Mouse (Mus musculus) cerebellum, adult 2 months (tissue): Measurements from ENCODE around the gene Ttc30b. TPM values are rescaled to one million over a fixed set of nuclear protein-coding genes. Genes with fewer than 3 reads are reported as not detected.
"Not testable (repeated sequence)": the region's sequence is repeated elsewhere in the genome, so short reads cannot be mapped to it uniquely, and the experiment has no call there.

Experiments
- DNase-seq, 2 experiments: peaks; one replicate each; pipeline ENCODE4 v3.0.0; 2021
- H3K27ac ChIP-seq: fragments of 200-500 bp; 2 replicates; pipeline ENCODE4 v1.5.1; 2012; ENCODE audit warnings: low read length, control low read depth, inconsistent platforms; ENCODE audit not compliant: insufficient read depth
- H3K27me3 ChIP-seq: fragments of 200-500 bp; 2 replicates; pipeline ENCODE4 v1.6.1; 2012; ENCODE audit warnings: inconsistent platforms, mild to moderate bottlenecking, low read length, moderate library complexity; ENCODE audit not compliant: control insufficient read depth, insufficient read depth
- H3K4me1 ChIP-seq: fragments of 200-500 bp; 2 replicates; pipeline ENCODE4 v1.6.1; 2011; ENCODE audit warnings: low read length; ENCODE audit not compliant: control insufficient read depth, insufficient read depth
- H3K4me3 ChIP-seq: fragments of 200-500 bp; replicated peaks from 2 replicates; pipeline ENCODE3; 2011; ENCODE audit warnings: mild to moderate bottlenecking, low read depth, low read length, control low read depth; ENCODE audit not compliant: insufficient read depth
- CTCF ChIP-seq: fragments of 200-500 bp; IDR thresholded peaks from 2 replicates; pipeline ENCODE4 v1.5.1; 2011; ENCODE audit warnings: low read depth, mild to moderate bottlenecking, control low read depth, low read length, moderate library complexity, borderline replicate concordance; ENCODE audit not compliant: insufficient read depth
- POLR2A ChIP-seq: fragments of 200-500 bp; IDR thresholded peaks from 2 replicates; pipeline ENCODE4 v1.6.1; 2011; ENCODE audit warnings: low read length, control low read depth, borderline replicate concordance; ENCODE audit not compliant: insufficient read depth
- WGBS: fragments of 180-500 bp; shearing (Covaris S2); methylation state at CpG from one replicate; pipeline ENCODE4 v1.1.7; 2018; 5-methylcytosine and 5-hydroxymethylcytosine counted together
- polyA plus RNA-seq: library from polyadenylated mRNA; depleted of rRNA; stranded (reverse); fragments of >200 nt; gene quantifications from 2 replicates; pipeline ENCODE4 v1.2.3, GENCODE M21; 2012

The Ttc30b gene
- polyA plus RNA-seq, 1 experiment: 11.2 TPM

DNA sequence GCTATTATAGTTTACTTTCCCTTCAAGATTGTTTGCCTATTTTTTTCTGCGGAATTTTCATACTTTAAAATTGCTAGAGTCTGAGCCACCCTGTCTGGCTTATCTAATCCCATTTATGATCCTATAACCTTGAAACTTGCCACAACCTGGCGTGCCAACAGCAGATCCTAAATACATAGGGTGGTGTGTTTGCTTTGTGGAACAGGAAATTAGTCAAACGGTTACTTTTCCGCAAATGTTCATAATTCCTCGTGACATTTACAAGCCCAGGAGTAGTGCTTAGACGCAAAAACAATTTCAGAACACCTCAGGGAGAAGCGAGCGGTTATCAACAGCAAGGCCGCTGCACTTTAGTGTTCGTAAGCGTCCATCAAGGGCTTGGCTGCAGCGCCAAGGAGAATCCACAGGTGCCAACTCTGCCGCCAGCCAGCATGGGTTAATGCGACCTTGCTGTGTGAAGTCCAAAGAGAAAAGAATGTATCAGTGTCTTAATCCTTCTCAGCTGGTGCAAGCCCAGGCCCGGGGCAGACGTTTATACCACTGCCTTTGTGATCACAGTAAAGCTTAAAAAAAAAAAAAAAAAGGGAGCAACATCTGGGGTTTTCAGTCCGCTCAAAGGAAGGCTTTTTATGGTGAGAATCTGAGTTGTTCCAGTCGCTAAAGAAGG lies 20.9 kb upstream of the Ttc30b start:
- no peak overlapping the region for H3K4me3 ChIP-seq
- no peak for DNase-seq
- no peak for TF ChIP-seq POLR2A
- no peak for TF ChIP-seq CTCF
- WGBS: 21% methylated on average over 18 of the region's 18 CpGs
- H3K27me3 ChIP-seq: no peaks in the 10 kb centered on the region; the same call in 1 of the 2 replicates
- H3K4me1 ChIP-seq: peaks cover 3% of the 10 kb centered on the region; the same call in 1 of the 2 replicates
- H3K27ac ChIP-seq: no peak overlapping the region

DNA sequence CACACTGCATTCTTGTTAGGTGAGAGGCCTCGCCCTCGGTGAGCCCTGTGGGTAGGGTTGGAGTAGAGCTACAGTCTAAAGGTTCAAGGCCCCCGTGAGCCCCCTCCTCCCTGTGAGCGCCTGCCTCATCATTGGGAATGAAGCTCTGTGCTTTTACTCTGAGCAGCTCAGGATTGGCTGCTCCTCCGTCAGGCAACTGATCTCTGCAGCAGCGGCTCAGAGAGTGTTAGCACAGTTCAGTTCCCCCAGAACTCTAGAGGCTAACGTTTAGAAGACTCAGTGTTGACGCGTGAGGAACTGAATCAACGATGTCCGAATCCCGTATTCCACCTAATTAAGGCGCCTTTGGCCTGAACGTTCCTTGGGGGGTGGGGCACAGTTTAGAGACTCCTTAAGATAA lies 17.3 kb upstream of the Ttc30b start:
- H3K27ac ChIP-seq: no peak overlapping the region
- no peak for DNase-seq
- WGBS: 67% methylated on average over 14 of the region's 14 CpGs
- peaks cover 3% of the 10 kb centered on the region; the same call in 1 of the 2 replicates for H3K4me1 ChIP-seq
- H3K27me3 ChIP-seq: no peaks in the 10 kb centered on the region; the same call in 1 of the 2 replicates
- no peak overlapping the region for H3K4me3 ChIP-seq
- TF ChIP-seq CTCF (no peak), POLR2A (no peak)

DNA sequence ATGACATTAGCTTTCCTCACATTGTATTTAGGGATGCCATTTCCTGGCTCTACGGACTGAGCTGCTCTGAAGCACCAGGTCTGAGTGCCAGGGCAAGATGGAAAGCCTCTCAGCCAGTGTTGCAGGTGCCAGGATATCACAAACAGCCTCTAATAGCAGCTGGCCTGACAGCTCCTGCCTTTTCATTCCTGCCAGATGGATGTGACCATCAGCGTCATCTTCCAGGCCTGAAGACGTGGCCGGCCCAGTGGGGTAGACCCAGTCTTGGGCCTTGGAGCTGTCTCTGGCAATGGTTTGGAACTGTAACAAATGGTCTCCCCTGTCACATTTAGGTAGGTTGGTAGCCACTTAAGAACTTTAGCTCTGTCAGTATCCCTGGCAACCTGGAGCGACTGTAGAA lies 14.9 kb upstream of the Ttc30b start:
- WGBS: 35% methylated on average over 5 of the region's 5 CpGs
- no peak overlapping the region for H3K4me3 ChIP-seq
- DNase-seq: no peak
- no peaks in the 10 kb centered on the region for H3K27me3 ChIP-seq
- TF ChIP-seq POLR2A (no peak), CTCF (no peak)
- no peaks in the 10 kb centered on the region for H3K4me1 ChIP-seq
- no peak overlapping the region for H3K27ac ChIP-seq

DNA sequence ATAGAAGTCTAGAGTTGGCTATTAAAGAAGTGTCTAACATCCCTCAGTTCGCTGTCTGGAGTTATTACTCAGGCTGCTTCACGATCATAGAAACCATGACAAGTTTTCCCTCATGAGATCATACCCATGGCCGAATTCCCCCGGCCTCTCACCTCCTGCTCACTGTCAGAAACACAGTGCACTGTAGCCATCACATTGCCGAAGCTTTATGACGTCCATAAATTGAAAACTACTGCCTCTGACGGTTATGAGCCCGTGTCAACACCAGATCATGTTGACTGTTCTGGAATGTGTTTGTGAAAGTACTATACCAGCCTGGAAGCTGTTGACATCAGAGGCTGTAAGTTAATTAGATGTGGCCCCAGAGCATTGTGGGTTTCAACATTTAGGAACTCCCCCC lies 12.3 kb upstream of the Ttc30b start:
- no peak for DNase-seq
- no peaks in the 10 kb centered on the region for H3K4me1 ChIP-seq
- 89% methylated on average over 8 of the region's 8 CpGs for WGBS
- H3K27ac ChIP-seq: no peak overlapping the region
- no peak overlapping the region for H3K4me3 ChIP-seq
- TF ChIP-seq CTCF: no peak
- H3K27me3 ChIP-seq: no peaks in the 10 kb centered on the region

DNA sequence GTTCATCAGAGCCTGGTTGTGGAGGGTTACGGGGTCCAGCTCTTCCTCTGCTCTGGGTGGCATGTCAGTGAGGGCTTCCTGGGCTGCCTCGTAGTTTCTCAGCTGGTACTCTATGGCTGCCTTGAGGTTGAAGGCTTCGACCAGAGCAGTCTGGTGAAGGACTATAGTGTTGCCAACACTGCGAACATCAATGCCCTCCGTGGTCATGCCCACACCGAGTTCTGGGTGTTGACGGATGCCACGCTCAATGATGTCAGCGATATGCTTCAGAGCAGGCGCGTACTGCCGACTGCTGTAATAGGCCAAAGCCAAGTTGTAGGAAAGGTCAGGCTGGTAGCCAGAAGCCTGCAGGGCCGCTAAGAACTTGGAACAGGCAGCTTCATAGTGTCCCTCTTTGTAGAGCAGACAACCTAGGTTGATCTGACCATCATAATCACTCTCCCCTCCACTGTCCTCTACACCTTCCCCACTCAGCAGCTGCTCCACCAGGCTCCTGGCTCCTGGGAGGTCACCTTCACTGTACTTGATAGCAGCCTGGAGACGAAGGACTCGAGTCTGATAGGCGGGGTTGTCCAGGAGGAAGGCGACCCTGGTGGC lies 767 bp downstream of the Ttc30b start:
- H3K27me3 ChIP-seq, H3K4me1 ChIP-seq: not testable (repeated sequence)
- peak in 1 of 2 experiments; percentile 46 for DNase-seq
- Histone ChIP-seq H3K4me3 (peak overlapping the region; percentile 48), H3K27ac (peak overlapping the region; percentile 23; the same call in 1 of the 2 replicates)
- 18% methylated on average over 16 of the region's 17 CpGs for WGBS

DNA sequence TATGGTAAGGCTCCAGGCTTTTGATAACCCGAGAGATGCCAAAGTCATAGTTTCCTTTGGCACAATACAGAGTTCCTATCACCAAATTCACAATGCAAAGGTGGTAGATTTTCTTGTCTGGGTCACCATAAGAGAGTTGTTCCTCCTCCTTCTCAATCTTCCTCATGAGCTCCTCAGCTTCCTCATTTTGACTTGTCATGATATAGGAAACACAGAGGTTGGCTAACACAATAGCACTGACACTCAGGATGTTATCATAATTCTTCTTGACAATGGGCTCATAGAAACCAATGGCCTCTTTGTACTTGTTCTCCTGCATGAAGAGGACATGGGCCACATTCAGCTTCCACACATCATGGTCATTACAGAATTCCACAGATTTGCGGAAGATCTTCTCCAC lies 1.7 kb downstream of the Ttc30b start:
- not testable (repeated sequence) for DNase-seq, H3K4me3 ChIP-seq, H3K4me1 ChIP-seq, H3K27me3 ChIP-seq, H3K27ac ChIP-seq
- whole genome bisulfite sequencing: 97% methylated on average over 2 of the region's 2 CpGs

DNA sequence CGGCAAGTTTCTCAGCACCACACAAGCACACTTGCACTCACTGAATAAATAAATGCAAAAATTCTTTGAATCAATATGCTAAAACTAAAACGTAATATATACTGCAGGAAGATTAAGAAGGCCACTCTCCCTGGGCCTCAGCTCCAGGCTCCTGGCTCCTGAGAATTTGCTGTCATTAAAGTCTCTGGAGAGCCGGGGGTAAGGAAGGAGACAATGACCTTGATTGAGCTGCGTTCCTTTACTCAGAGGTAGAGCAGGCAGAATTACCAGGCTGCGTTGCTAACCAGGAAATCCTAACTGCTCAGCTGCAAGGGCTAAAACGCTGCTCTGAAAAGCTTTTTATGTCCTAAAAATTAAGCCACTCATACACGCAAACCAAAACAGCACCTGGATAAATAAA lies 4.8 kb downstream of the Ttc30b start:
- no peaks in the 10 kb centered on the region for H3K27me3 ChIP-seq
- no peak for DNase-seq
- 54% methylated on average over 7 of the region's 7 CpGs for WGBS
- H3K27ac ChIP-seq: no peak overlapping the region
- no peak for TF ChIP-seq POLR2A
- no peak overlapping the region for H3K4me3 ChIP-seq
- H3K4me1 ChIP-seq: peaks cover 6% of the 10 kb centered on the region; the same call in 1 of the 2 replicates

DNA sequence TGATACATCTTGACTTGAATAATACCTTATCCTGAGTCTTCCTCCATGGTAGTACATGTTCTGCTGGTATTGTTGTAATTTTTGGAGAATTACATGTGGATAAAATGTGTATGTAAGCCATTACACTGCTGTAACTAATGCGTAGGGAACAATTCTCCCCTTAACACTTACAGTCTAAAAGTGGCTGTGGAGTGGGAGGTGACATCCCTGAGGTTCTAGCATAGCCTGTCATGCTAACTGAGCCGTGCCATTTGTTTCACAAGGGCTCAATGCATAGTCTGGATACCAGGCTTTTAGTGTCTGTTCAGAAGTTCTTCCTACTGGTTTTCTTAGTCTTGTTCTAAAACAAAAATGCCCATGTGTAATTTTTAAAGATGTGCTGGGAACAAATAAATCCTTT lies 7.4 kb downstream of the Ttc30b start:
- TF ChIP-seq POLR2A: no peak
- no peak for TF ChIP-seq CTCF
- Histone ChIP-seq H3K27me3 (no peaks in the 10 kb centered on the region), H3K4me1 (peaks cover 6% of the 10 kb centered on the region; the same call in 1 of the 2 replicates), H3K4me3 (no peak overlapping the region), H3K27ac (no peak overlapping the region)
- no peak for DNase-seq
- 89% methylated on average over 2 of the region's 2 CpGs for WGBS
